Mouse (Mus musculus) midbrain, embryonic 16.5 days (tissue): ENCODE data around the gene Mpped1. TPM values are rescaled to one million over a fixed set of nuclear protein-coding genes. Genes with fewer than 3 reads are reported as not detected.

Source experiments
- ATAC-seq: fragments of 200-750 bp; cut with Nextera tagmentation; 2 replicates; pipeline ENCODE4 v1.8.0; 2017; ENCODE audit warnings: moderate TSS enrichment
- H3K27ac ChIP-seq: fragments of 300-500 bp; sonication (generic); 2 replicates; pipeline ENCODE4 v1.5.1; 2014; ENCODE audit warnings: mild to moderate bottlenecking, low read length, mixed read lengths
- H3K27me3 ChIP-seq: fragments of 300-500 bp; sonication (generic); 2 replicates; pipeline ENCODE4 v1.6.1; 2014; ENCODE audit warnings: low read depth, low read length, mixed read lengths; ENCODE audit not compliant: control insufficient read depth, insufficient read depth
- H3K36me3 ChIP-seq: fragments of 300-500 bp; sonication (generic); 2 replicates; pipeline ENCODE4 v1.6.1; 2014; ENCODE audit warnings: mild to moderate bottlenecking, low read length, moderate library complexity, mixed read lengths; ENCODE audit not compliant: control insufficient read depth, insufficient read depth
- H3K4me1 ChIP-seq: fragments of 300-500 bp; sonication (generic); 2 replicates; pipeline ENCODE4 v1.6.1; 2014; ENCODE audit warnings: mild to moderate bottlenecking, low read length, mixed read lengths; ENCODE audit not compliant: control insufficient read depth, insufficient read depth
- H3K4me2 ChIP-seq: fragments of 300-500 bp; sonication (generic); 2 replicates; pipeline ENCODE4 v1.6.1; 2014; ENCODE audit warnings: mild to moderate bottlenecking, low read length, mixed read lengths
- H3K4me3 ChIP-seq: fragments of 300-500 bp; sonication (generic); 2 replicates; pipeline ENCODE4 v1.5.1; 2014; ENCODE audit warnings: low read depth, mild to moderate bottlenecking, low read length, moderate library complexity, mixed read lengths
- H3K9ac ChIP-seq: fragments of 300-500 bp; sonication (generic); 2 replicates; pipeline ENCODE4 v1.6.1; 2014; ENCODE audit warnings: low read depth, low read length, mixed read lengths
- H3K9me3 ChIP-seq: fragments of 300-500 bp; sonication (generic); replicated peaks from 2 replicates; pipeline ENCODE4 v1.6.1; 2014; ENCODE audit warnings: mild to moderate bottlenecking, low read length, mixed read lengths; ENCODE audit not compliant: control insufficient read depth, poor library complexity, severe bottlenecking
- WGBS: fragments of 180-500 bp; shearing (Covaris S2); extraction: QIAGEN DNeasy Blood & Tissue Kit; methylation state at CpG from one replicate; pipeline ENCODE4 v1.1.7; 2014; 5-methylcytosine and 5-hydroxymethylcytosine counted together
- polyA plus RNA-seq: library from polyadenylated mRNA; unstranded; fragments of >200 nt; fragmentation: Nextera tagmentation; extraction: Ambion mirVana; gene quantifications from 2 replicates; pipeline ENCODE4 v1.2.1, GENCODE M21; 2015

The Mpped1 gene
- polyA plus RNA-seq, 1 experiment from 2014 or later: 27.8 TPM

DNA sequence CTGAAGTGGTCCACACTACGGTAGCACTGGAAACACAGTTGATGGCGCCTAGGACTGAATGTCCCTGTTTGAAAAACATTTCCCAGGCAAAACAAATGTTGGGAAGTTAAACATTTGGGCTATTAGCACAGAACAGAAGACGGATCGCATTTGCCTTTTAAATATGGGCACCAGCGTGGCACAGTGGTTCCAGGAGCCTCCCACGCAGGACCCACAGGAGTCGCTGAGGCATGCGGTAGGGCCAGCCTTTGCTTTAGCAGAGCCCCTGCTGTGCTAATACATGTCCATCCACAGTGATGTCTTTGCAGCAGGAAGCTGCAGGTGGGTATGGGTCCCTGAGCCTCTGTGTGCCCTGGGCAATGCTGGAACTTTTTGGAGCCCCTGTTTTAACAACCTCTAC, 48.7 kb downstream of the Mpped1 start:
- H3K4me1 ChIP-seq: no peaks in the 10 kb centered on the region
- H3K4me2 ChIP-seq: no peak overlapping the region
- H3K36me3 ChIP-seq: no peaks in the 10 kb centered on the region
- H3K4me3 ChIP-seq: no peak overlapping the region
- H3K27me3 ChIP-seq: no peaks in the 10 kb centered on the region
- ATAC-seq: no peak
- no peak overlapping the region for H3K9ac ChIP-seq
- no peaks in the 10 kb centered on the region for H3K9me3 ChIP-seq
- 77% methylated on average over 8 of the region's 8 CpGs for WGBS
- no peak overlapping the region for H3K27ac ChIP-seq

DNA sequence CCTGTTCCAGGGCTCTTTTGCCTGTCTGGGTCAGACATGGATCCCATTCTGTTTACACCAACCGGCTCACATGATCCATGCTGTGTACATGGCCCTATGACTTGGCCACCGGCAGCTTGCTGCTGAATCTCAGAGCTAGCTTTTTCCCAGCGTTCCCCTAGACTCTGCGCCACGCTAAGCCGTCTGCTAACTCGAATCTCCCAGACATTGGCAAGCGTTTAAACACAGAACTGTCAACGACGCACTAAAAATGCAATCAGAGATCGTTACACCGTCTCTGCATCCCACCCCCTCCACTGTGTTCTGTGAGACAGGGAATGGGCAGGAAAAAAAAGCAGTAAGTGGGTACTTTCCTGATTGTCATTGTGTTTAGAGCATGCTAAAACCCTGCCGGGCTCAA, 50.0 kb downstream of the Mpped1 start:
- Histone ChIP-seq H3K9me3 (no peaks in the 10 kb centered on the region), H3K4me2 (no peak overlapping the region), H3K27ac (no peak overlapping the region), H3K27me3 (no peaks in the 10 kb centered on the region), H3K4me3 (no peak overlapping the region), H3K4me1 (no peaks in the 10 kb centered on the region), H3K36me3 (no peaks in the 10 kb centered on the region), H3K9ac (no peak overlapping the region)
- no peak for ATAC-seq
- 75% methylated on average over 13 of the region's 13 CpGs for WGBS

DNA sequence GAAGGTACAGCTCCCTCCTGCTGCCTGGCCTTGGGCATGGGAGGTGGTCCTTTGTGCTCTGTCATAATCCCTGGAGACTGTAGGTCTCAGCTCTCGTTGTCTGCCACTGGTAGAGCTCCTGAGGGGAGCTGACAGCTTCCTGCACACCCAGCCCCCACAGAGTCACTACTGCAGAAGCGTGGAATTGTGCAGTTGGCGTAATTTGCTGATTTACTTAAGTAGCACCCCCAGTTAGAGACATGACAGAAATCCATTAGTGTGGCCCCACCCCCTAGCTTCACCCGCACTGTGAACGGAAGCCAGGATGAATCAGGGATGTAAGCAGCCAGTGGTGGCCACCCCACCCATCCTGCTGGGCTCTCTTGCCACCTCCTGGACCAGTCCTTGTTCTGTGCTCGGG, 53.0 kb downstream of the Mpped1 start:
- Histone ChIP-seq H3K36me3 (no peaks in the 10 kb centered on the region), H3K27ac (no peak overlapping the region), H3K4me2 (no peak overlapping the region), H3K9ac (no peak overlapping the region), H3K4me1 (no peaks in the 10 kb centered on the region), H3K27me3 (no peaks in the 10 kb centered on the region), H3K4me3 (no peak overlapping the region), H3K9me3 (no peaks in the 10 kb centered on the region)
- 58% methylated on average over 6 of the region's 6 CpGs for WGBS
- ATAC-seq: no peak

DNA sequence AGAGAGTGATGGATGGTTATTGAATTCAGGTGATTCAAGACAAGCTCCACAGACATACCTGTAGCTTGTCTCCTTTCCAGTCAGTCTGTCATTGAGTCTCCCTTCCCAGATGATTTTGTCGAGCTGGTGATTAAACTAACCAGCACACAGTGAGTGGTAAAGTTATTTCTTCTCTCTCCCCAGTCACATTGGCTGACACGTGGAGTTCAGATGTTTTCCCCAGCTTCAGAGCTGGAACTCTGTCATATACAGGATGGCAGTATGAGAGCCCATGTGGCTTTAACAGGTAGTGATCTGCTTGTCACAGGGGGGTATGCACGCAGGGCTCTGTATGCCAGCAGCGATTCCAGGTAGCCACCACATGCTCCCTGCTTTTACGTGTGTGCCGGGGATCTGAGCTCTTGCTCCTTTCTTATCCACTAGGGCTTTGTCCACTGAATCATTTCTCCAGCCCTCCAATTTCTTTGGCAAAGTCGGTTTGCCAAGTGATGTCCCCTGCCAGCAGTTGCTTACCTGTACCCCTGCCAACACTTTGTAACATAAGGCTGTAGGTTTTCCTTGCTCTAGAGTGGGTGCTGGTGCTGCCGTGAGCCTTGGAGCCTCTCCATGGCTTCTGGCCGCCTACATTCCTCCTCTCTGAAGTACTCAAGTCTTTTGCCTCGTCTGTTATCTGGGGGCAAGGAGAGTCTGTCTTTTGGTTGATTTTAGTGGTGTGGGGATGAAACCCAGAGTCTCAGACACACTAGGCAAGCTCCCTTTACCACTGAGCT, 61.9 kb downstream of the Mpped1 start:
- Histone ChIP-seq H3K9me3 (no peaks in the 10 kb centered on the region), H3K36me3 (no peaks in the 10 kb centered on the region), H3K27me3 (no peaks in the 10 kb centered on the region; the same call in 1 of the 2 replicates), H3K4me3 (no peak overlapping the region), H3K9ac (no peak overlapping the region), H3K4me1 (peaks cover 17% of the 10 kb centered on the region), H3K4me2 (no peak overlapping the region), H3K27ac (no peak overlapping the region)
- 83% methylated on average over 10 of the region's 10 CpGs for WGBS
- no peak for ATAC-seq

DNA sequence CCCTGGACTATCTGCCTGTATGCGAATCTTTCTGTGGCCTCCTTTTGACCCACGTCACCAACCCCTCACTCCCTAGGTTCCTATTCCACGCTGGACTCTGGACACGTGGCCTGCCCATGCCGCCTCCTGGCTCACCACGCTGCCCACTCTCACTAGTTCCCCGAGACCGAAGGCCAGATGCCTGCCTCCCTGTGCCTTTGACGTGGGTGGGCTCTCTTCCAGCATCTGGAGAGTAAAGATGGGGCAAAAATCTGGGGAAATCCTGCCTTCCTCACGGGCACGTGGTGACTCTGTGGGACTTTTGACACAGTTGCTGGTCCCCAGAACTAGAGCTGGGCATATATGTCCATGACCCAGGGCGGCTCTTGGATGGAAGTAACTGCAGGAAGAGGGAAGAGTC, 63.2 kb downstream of the Mpped1 start:
- Histone ChIP-seq H3K4me3 (no peak overlapping the region), H3K36me3 (no peaks in the 10 kb centered on the region), H3K27me3 (no peaks in the 10 kb centered on the region; the same call in 1 of the 2 replicates), H3K4me2 (no peak overlapping the region), H3K4me1 (peaks cover 24% of the 10 kb centered on the region), H3K9me3 (no peaks in the 10 kb centered on the region), H3K27ac (no peak overlapping the region), H3K9ac (no peak overlapping the region)
- ATAC-seq: no peak
- 74% methylated on average over 12 of the region's 12 CpGs for WGBS

DNA sequence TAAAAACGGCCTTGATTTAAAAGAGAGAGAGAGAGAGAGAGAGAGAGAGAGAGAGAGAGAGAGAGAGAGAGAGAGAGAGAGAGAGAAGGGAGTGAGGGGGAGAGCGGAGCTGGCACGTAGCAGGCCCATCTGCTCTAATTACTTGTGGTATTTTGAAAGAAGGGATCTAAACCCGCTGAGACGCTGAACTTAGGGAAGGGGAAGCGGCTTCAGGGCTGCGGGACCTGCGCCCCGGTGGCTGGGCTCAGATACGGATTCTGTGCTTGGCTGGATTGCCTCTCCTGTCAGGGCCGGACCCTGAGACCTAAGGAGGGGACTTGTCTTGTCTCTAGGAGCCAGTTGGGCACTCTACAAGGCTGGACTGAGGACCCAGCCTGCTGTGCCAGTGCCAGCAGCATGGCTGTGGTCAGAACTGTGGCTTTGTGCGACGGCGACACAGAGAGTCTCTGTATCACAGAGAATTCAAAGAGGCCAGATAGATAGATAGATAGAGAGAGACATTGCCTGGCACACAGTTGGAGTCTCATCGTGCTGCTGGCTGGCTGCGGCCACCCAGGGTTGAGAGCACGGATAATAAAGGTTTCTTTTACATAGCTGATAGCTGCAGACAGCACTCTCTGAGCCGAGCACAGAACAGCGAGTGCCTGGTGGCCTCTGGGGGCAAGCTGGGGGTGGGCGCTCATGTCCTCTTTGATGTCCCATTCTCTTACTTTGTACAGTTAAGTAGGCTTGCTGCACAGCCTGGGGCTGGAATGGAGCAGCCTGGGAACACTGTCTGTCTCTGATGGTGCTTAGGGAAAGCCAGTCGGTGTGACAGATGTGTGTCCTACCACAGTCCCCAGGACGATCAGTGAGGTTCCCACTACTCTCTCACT, 63.9 kb downstream of the Mpped1 start:
- H3K9me3 ChIP-seq: no peaks in the 10 kb centered on the region
- H3K27ac ChIP-seq: peak overlapping the region; percentile 41; the same call in 1 of the 2 replicates
- ATAC-seq: no peak
- H3K4me1 ChIP-seq: peaks cover 31% of the 10 kb centered on the region
- no peak overlapping the region for H3K4me3 ChIP-seq
- H3K27me3 ChIP-seq: no peaks in the 10 kb centered on the region; the same call in 1 of the 2 replicates
- no peak overlapping the region for H3K9ac ChIP-seq
- no peaks in the 10 kb centered on the region for H3K36me3 ChIP-seq
- H3K4me2 ChIP-seq: no peak overlapping the region
- WGBS: 17% methylated on average over 22 of the region's 22 CpGs

DNA sequence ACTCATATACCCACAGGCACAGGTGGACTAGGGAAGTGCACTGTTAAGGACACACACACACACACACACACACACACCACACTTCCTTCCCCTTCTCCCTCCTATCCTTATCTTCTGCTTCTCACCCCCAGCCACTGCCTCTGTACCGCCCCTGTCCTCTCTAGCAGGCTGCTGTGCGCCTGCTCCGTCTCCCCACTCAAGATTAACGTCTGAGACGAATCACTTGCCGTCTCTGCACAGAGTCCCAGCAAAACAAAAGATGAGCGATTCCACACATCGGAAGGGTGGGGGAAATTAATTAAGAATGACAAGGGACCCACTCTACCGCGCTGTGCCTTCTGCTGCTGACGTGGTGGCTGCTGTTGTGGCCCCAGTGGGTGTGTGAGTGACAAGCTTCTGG, 66.5 kb downstream of the Mpped1 start:
- Histone ChIP-seq H3K9ac (no peak overlapping the region), H3K9me3 (no peaks in the 10 kb centered on the region), H3K4me1 (peaks cover 41% of the 10 kb centered on the region), H3K4me3 (no peak overlapping the region), H3K27me3 (no peaks in the 10 kb centered on the region), H3K27ac (no peak overlapping the region), H3K4me2 (no peak overlapping the region), H3K36me3 (no peaks in the 10 kb centered on the region)
- WGBS: 15% methylated on average over 11 of the region's 11 CpGs
- ATAC-seq: no peak

DNA sequence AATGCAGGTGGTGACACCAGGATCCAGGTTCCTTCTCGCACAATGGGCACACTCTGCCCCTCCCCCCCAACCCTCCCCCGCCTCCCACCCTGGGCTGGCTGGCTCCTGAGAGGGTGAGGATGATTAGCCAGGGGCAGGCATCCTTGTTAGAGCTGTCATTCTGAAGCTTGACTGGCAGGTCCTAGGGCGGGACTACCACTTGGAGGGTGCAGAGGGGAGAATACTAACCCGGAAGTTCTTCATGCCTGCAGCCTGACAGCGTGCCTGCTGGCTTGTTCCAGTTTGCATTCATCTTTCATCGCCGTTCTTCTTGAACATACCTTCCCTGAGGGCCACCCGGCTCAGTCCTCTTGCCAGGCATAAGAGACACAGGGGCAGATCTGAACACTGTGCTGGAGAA, 67.3 kb downstream of the Mpped1 start:
- Histone ChIP-seq H3K4me1 (peaks cover 41% of the 10 kb centered on the region), H3K27ac (0 out of 2 replicates have a peak overlapping the region, but pooled peaks have one; percentile 6), H3K36me3 (no peaks in the 10 kb centered on the region), H3K9ac (no peak overlapping the region), H3K27me3 (no peaks in the 10 kb centered on the region), H3K4me3 (no peak overlapping the region), H3K9me3 (no peaks in the 10 kb centered on the region), H3K4me2 (no peak overlapping the region)
- no peak for ATAC-seq
- 30% methylated on average over 8 of the region's 8 CpGs for WGBS

DNA sequence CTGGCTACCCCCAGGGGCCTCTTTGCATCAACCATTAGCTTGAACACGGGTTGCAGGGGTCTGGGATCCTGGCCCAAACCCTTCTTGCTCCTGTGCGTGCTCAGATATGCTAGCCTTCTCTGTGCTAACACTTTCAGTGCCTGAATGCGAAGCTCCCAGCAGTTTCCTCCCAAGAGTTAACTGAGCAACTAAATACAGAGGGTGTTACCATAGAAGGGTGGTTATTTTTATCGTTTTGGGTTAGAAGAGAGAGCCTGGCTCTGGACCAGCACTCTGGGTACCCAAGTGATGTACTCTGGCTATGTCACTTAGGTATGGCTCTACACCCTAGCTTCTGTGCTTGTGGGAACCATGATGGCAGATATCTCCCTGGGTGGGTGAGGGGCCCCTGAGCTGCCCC, 68.2 kb downstream of the Mpped1 start:
- Histone ChIP-seq H3K9me3 (no peaks in the 10 kb centered on the region), H3K36me3 (no peaks in the 10 kb centered on the region), H3K4me1 (peaks cover 40% of the 10 kb centered on the region), H3K27me3 (no peaks in the 10 kb centered on the region), H3K27ac (peak overlapping the region; percentile 79), H3K4me2 (no peak overlapping the region), H3K9ac (peak overlapping the region; percentile 35; the same call in 1 of the 2 replicates), H3K4me3 (no peak overlapping the region)
- WGBS: 77% methylated on average over 4 of the region's 4 CpGs
- no peak for ATAC-seq
